Mouse (Mus musculus) brain, embryonic 14.5 days (tissue): ENCODE results near the gene Lrrc51. TPM values are rescaled to one million over a fixed set of nuclear protein-coding genes. Genes with fewer than 3 reads are reported as not detected.
"Not testable (repeated sequence)": the region's sequence is repeated elsewhere in the genome, so short reads cannot be mapped to it uniquely, and the experiment has no call there.

Experiments used
- DNase-seq: peaks from one replicate; pipeline ENCODE4 v3.0.0-alpha.2; 2011; ENCODE audit warnings: low read depth
- CTCF ChIP-seq: fragments of 200-500 bp; IDR thresholded peaks from 2 replicates; pipeline ENCODE4 v1.5.1; 2012; ENCODE audit warnings: inconsistent platforms, mild to moderate bottlenecking, moderate library complexity, borderline replicate concordance; ENCODE audit not compliant: insufficient read depth, insufficient read length; ENCODE audit errors: extremely low read depth
- POLR2A ChIP-seq: fragments of 200-500 bp; IDR thresholded peaks from 2 replicates; pipeline ENCODE4 v1.6.1; 2012; ENCODE audit warnings: mild to moderate bottlenecking, inconsistent platforms, borderline replicate concordance; ENCODE audit not compliant: poor library complexity, insufficient read depth, insufficient read length, severe bottlenecking; ENCODE audit errors: extremely low read depth
- polyA plus RNA-seq: library from polyadenylated mRNA; depleted of rRNA; stranded (reverse); fragments of >200 nt; gene quantifications from 2 replicates; pipeline ENCODE4 v1.2.3, GENCODE M21; 2012

Lrrc51 gene
- polyA plus RNA-seq, 1 experiment = 10.8 TPM

DNA sequence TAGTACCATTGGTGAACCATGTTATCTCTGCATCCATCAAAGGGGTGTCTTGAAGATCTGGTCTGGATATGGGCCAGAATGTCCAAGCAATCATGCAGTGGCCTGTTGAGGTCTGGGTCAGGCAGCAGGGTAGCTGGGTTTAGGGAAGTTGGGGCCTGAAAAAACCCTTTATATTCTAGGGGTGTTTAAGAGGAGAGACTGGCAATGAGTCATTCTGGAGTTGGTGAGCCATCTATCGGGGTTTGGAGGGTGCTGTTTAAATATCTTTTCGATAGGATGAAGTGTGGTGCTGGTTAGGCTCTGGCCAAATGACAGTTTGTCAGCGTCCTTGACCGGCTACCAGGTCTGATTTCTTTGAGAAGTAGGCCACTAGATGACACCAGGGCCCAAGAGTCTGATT lies 2.3 kb upstream of the Lrrc51 start:
- DNase-seq = no peak
- TF ChIP-seq CTCF (no peak), POLR2A (no peak)

DNA sequence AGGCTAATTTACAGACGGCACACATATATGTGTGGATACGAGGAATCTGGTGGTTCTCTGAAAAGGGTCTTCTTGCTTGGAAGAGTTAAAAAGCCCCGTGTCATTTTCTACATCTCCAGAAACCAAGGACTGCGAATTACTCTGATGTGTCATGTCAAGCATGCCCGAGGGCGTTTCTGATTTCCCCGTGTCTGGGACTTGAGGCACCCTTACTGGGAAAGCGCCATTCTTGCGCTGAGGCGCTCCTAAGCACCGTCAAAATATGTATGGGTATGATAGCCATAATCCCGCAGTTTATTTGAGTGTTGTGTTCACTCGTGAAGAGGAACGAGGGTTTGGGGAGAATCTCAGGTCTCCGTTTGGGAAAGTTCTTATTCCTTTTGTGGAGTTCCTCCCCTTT lies 395 bp downstream of the Lrrc51 start:
- TF ChIP-seq POLR2A (no peak), CTCF (no peak)
- no peak for DNase-seq

DNA sequence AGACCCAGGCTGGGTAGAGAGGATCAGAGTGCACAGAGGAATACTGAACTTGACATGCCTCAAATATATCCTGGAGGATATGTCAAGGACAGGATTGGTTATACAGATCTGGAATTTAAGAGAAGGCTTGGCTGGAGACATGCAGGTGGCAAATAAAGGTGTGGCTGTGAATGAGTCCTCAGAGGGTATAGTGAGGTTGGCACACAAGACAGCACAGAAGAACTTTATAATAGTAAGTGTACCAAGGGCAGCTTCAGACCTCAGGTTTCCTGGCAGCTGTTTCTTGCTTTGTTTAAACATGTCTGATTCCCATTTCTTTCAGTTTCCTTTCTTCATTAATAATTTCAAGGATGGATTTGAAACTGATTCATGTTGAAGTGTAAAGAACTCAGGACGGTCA lies 1.1 kb downstream of the Lrrc51 start:
- no peak for DNase-seq
- no peak for TF ChIP-seq CTCF
- TF ChIP-seq POLR2A = no peak

DNA sequence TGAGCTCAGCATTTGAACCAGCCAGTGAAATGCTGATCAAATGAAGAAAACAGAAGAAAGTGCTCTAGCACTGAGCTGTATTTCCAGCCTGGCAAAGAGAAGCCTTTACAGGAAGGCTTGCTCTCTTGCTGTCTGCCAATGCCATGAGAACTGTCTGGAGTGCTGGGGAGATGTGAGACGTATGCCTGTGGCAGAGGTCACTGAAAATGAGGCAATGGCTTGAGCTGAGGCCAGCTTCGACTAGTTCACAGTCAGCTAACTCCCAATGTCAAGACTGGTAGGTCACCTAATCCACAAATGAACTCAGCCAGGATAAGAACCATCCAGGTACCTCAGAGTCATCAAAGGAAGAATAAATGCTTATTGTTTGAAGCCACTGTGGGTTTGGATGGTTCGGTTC lies 5.6 kb downstream of the Lrrc51 start:
- TF ChIP-seq POLR2A (no peak), CTCF (no peak)
- DNase-seq = no peak

DNA sequence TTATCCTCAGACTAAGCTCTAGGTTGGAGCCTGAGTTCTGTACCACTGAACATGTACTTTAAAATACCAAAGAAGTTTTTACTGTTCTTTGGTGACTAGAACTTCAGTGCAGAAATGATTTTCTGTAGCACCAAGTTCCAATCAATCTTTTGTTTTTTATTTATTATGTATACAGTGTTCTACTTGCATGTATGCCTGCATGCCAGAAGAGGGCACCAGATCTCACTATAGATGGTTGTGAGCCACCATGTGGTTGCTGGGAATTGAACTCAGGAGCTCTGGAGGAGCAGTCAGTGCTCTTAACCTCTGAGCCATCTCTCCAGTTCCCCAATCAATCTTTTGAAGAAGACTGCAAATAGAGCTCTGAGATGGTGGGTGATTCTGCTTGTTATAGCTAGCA lies 7.8 kb downstream of the Lrrc51 start:
- DNase-seq = not testable (repeated sequence)

DNA sequence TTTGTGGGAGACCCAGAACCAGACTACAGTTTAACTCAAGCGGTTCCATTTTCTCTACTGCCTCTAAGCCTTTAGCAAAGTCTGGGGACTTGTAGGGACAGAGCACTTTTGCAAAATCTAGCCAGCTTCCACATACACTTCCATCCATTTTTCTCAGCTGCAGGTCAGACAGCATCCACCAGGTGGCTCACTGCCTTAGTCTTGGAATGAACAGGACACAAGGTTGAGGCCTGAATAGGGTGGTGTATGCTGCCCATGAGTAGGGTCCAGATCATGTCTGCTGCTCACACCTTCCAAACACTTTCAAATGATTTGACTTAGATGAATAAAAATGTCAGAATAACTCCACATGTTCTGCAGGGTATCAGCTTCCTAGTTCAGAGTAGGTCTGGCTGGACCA lies 15.6 kb downstream of the Lrrc51 start:
- TF ChIP-seq POLR2A (no peak), CTCF (peak; percentile 84)
- DNase-seq = peak; percentile 79

DNA sequence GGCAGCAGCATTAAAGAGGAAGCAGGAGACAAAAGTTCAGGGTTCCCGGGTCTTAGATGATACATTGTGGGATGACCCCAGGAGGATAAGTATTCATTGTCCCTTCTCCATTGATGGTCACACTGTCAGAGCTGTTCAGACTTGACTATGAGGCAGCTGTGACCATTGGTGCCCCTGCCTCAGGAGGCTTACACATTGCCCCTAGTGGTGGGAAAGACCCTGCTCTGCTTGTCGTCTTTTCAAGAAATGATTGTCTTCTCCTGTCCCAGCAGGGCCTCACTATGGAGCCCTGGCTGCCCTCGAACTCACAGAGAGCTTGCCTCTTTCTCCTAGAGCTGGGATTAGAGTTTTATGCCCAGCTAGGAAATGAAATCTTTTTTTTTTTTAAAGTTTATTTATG lies 21.7 kb downstream of the Lrrc51 start:
- TF ChIP-seq POLR2A = no peak
- TF ChIP-seq CTCF = peak; percentile 29; the same call in 1 of the 2 replicates
- DNase-seq = no peak

DNA sequence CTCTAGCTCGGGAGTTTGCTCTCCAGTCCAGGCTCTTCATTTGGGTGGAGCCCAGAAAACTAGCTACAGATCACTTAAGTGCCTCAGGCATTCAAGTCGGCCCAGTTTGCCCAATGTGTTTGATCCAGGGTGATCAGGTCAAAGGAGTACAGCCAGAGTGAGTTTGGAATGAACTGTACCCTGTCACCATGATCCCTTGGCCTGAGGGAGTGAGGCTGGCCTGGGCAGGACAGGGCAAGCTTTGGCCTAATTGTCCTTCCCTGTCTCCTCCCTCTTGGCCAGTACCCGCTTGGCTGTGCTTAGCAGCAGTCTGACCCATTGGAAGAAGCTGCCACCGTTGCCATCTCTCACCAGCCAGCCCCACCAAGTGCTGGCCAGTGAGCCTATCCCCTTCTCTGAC lies 23.6 kb downstream of the Lrrc51 start:
- TF ChIP-seq CTCF (no peak), POLR2A (no peak)
- no peak for DNase-seq

DNA sequence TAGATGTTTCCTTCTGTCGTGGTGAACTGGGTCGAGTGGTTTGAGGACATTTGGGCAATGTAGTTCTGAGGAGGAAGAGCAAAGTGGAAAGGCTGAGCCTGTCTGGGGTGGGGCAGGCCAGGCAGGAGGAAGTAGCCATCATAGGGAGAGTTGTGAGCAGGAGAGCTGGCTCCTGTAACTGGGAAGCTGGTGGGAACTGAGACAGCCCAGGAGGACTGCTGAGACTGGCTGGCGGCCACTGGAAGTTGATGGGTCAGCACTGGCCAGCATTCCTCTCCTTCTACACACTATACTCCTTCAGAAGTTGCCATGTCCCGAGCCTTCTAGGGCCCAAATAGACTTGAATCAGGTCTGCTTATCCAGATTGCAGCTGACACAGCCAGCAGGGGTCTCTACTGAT lies 25.3 kb downstream of the Lrrc51 start:
- no peak for TF ChIP-seq POLR2A
- TF ChIP-seq CTCF = no peak
- no peak for DNase-seq

DNA sequence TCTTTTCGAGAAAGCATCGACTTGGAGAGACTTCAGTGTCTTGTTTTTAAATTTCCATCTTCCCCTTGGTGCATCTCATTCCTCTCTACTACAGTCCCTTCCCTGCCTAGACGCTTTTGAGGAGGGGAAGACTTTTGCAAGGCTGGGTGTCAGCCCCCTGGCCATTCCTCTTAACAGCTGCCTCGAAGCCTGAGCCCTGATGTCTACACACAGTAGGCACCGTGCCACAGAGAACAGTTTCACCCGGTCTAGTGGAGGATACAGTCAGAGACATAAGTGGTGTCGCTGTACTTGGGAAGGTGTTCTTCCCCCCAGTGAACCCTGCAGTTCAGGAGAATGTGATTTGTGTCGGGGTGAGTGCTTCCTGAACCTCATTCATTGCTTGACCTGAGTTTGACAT lies 27.0 kb downstream of the Lrrc51 start:
- no peak for DNase-seq
- no peak for TF ChIP-seq POLR2A
- no peak for TF ChIP-seq CTCF

DNA sequence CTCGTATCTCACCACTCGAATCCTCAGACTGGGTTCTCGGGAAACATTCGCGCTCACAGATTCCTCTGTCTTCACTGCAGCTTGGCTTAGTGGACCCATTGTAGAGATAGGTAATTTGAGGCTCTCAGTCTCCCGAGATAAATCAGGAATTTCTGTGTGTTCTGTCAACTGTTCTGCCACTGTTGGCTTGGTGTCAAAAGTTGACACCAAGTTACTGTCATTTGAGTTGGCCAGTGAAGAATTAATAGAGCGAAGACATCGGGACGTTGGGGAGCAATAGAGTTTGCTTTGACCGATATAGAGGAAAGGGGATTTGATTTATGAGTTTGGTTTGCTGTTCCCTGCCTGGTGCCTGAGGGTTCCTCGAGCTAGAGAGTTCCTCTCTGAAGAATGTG lies 27.4 kb downstream of the Lrrc51 start, which contains the start of gene Tomt:
Gene Tomt (minus strand): TSS at position 73 of the 395 bp plus-strand sequence.
- TF ChIP-seq POLR2A (no peak), CTCF (no peak)
- DNase-seq = no peak

DNA sequence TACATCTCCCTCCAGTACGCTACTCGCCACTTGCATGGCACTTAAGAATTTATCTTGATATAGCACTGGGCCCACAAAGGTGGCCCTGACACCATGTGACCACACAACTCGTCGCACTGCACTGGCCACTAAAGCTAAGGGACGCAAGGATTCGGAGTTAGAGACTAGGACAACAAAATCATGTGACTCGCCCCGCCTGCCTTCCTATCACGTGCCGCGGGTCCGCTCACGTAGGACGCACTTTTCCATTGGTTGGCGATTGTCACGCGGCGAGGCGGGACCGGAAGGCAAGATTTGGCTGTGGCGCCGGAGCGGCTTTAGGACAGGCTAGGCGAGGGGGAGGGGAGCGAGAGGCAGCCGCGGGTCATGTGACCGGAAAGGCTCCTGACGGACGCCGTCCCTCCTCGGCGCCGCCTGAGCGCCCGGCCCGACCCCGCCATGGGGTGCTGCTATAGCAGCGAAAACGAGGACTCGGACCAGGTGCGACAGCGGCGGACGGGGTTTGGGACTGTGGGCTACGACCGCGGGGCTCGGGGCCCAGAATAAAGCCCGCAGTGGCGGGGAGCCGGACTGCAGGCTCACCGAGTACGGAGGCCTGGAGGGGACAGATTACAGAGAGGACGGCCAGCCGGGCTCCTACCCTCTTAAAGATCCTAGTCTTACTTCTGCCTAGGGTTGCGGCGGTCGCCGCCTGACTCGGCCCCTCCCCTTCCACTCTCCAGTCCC lies 28.0 kb downstream of the Lrrc51 start, which contains the start of gene Lamtor1:
Gene Lamtor1 (plus strand): TSS at position 344 of the 726 bp plus-strand sequence.
- peak; percentile 100 for DNase-seq
- TF ChIP-seq CTCF (peak; percentile 11; the same call in 1 of the 2 replicates), POLR2A (peak; percentile 75; the same call in 1 of the 2 replicates)
